In the genomic region with DNA sequence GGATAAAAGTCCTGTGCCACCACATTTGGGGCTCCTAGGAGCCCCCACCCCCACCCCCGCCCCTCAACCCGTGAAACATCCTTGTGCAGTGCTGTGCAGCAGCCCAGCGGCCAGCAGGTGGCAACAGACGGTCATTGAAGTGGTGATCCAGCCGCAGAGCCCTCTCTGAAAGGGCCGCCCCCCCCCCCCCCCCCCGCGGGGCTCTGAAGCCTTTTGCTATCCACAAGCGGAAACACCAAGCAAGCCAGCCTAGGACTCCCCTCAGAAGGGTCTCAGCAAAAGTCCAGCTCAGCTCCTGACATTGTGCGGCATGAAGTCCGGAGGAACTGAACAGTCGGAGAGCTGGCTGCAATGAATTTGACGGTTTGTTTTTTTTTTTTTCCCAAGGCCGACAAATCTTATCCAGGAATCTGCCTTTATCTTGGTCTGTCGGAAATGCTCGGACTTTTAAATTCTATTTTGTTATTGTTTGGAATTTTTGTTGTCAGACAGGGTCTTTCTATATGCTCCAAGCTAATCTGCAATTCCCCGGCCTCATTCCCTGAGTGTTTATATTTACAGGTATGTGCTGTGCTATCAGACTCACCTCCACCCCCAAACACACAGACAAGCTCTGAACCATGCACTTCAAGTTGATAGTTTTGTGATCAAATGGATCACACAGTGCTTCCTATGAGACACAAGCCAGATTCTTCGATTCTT, we compare ENCODE assay signal across 8 mouse cellular contexts. TPM values are rescaled to one million over a fixed set of nuclear protein-coding genes. Genes with fewer than 3 reads are reported as not detected.
DNase-seq lines count a peak whose midpoint lies in the region; ATAC-seq and TF ChIP-seq lines count a peak whose summit lies in the region.

No protein-coding gene starts in this region.

- peak overlapping the region; percentile 58 for H3K27ac ChIP-seq in embryonic facial prominence, embryonic 10.5 days (replicated peaks)
- no peak overlapping the region for H3K27ac ChIP-seq in liver, embryonic 14.5 days

- no peaks in the 10 kb centered on the region for H3K36me3 ChIP-seq in embryonic facial prominence, embryonic 10.5 days (replicated peaks)
- H3K36me3 ChIP-seq in liver, embryonic 14.5 days (replicated peaks; ENCODE audit: control insufficient read depth, insufficient read depth, low read depth): no peaks in the 10 kb centered on the region

- H3K9me3 ChIP-seq in embryonic facial prominence, embryonic 10.5 days: no peaks in the 10 kb centered on the region
- no peaks in the 10 kb centered on the region for H3K9me3 ChIP-seq in liver, embryonic 14.5 days (ENCODE audit: control insufficient read depth, low read length)

- no peak for TF ChIP-seq EP300 in liver, embryonic 14.5 days (IDR thresholded peaks at IDR 0.05; ENCODE audit: low read depth)

- H3K27me3 ChIP-seq in embryonic facial prominence, embryonic 10.5 days (replicated peaks; ENCODE audit: low read depth, poor library complexity, severe bottlenecking): peaks cover 13% of the 10 kb centered on the region; the same call in 1 of the 2 replicates
- H3K27me3 ChIP-seq in liver, embryonic 14.5 days (ENCODE audit: control insufficient read depth, insufficient read depth, low read length): no peaks in the 10 kb centered on the region; the same call in 1 of the 2 replicates

- peak; percentile 53 for DNase-seq in 416B (ENCODE audit: low read depth)
- DNase-seq in adrenal gland, adult 8-10 months: peak; percentile 49
- peak; percentile 90 for DNase-seq in embryonic facial prominence, embryonic 10.5 days (ENCODE audit: low spot score)
- DNase-seq in heart, adult 9 months (ENCODE audit: low spot score in 2 of 2): peak; percentile 41 to 71
- DNase-seq in kidney, adult 8-10 months: peak; percentile 64 to 80
- DNase-seq in liver, embryonic 14.5 days (ENCODE audit: low read depth in 3 of 3, low spot score in 3 of 3): peak in 2 of 3 experiments; percentile 18 to 26
- DNase-seq in neural tube, embryonic 10.5 days (ENCODE audit: extremely low spot score, low spot score): peak; percentile 87
- peak; percentile 27 for DNase-seq in testis, postnatal 14 days (ENCODE audit: low spot score)

- H3K4me1 ChIP-seq in embryonic facial prominence, embryonic 10.5 days: peaks cover 42% of the 10 kb centered on the region
- no peaks in the 10 kb centered on the region; a peak in 1 of 4 replicates for H3K4me1 ChIP-seq in liver, embryonic 14.5 days (replicated peaks; ENCODE audit: control insufficient read depth in 2 of 2, insufficient read depth in 2 of 2, low read length in 1 of 2)

- WGBS in embryonic facial prominence, embryonic 10.5 days: 2% methylated on average over 18 of the region's 18 CpGs
- 3% methylated on average over 18 of the region's 18 CpGs for WGBS in liver, embryonic 14.5 days (ENCODE audit: insufficient replicate concordance)

- H3K9ac ChIP-seq in liver, embryonic 14.5 days (replicated peaks): no peak overlapping the region; the same call in 1 of the 2 replicates

- TF ChIP-seq CTCF in liver, embryonic 14.5 days (IDR thresholded peaks at IDR 0.05; ENCODE audit: low read depth): peak; percentile 69

- peak overlapping the region; percentile 60 for H3K4me2 ChIP-seq in liver, embryonic 14.5 days (ENCODE audit: low read depth)

- H3K4me3 ChIP-seq in embryonic facial prominence, embryonic 10.5 days: peak overlapping the region; percentile 59
- peak overlapping the region; percentile 44 to 71 for H3K4me3 ChIP-seq in liver, embryonic 14.5 days (ENCODE audit: insufficient read depth in 1 of 2, low read depth in 2 of 2, low read length in 2 of 2)

- 0 out of 2 replicates have a peak, but pooled peaks have one; percentile 37 for ATAC-seq in liver, embryonic 14.5 days (ENCODE audit: insufficient read depth)

RNA-seq across cellular contexts. Expression of gene Chrna1, which starts 4.7 kb away (rescaled TPM):
- under 1 TPM in 3 of 4 experiments, not detected in 1; 0.05 to 0.09 (median 0.06) TPM for total RNA-seq in adrenal gland, adult 8-10 months (2022)
- 0.64 and 0.80 TPM in 2 replicates for polyA plus RNA-seq in embryonic facial prominence, embryonic 10.5 days (2016; fragmentation: Nextera tagmentation; extraction: Ambion mirVana)
- polyA plus RNA-seq in liver, embryonic 14.5 days (2012; rRNA removed): 0.01 TPM in 2 replicates
- 0.10 and 0.13 TPM in 2 replicates for polyA plus RNA-seq in liver, embryonic 14.5 days (2014; fragmentation: Nextera tagmentation; extraction: Ambion mirVana)

RNA-seq across cellular contexts. Expression of gene Wipf1, which starts 55.3 kb away (rescaled TPM):
- total RNA-seq in adrenal gland, adult 8-10 months (2022): 10 to 100 TPM; 14.3 to 30.5 (median 19.8) TPM
- 12.0 and 12.7 TPM in 2 replicates for polyA plus RNA-seq in embryonic facial prominence, embryonic 10.5 days (2016; fragmentation: Nextera tagmentation; extraction: Ambion mirVana)
- 2.2 and 3.4 TPM in 2 replicates for polyA plus RNA-seq in liver, embryonic 14.5 days (2012; rRNA removed)
- polyA plus RNA-seq in liver, embryonic 14.5 days (2014; fragmentation: Nextera tagmentation; extraction: Ambion mirVana): 4.1 and 5.7 TPM in 2 replicates

Comparison
In these comparisons a context has a peak if more than half of its experiments do, and no peak if none do; other contexts are left out.
1. DNase-seq: peak in every context shown above with its lines; median percentile 90 in embryonic facial prominence, embryonic 10.5 days; 87 in neural tube, embryonic 10.5 days; 72 in kidney, adult 8-10 months; 56 in heart, adult 9 months; 53 in 416B; 49 in adrenal gland, adult 8-10 months; 27 in testis, postnatal 14 days; 22 in liver, embryonic 14.5 days.